Mouse (Mus musculus): ENCODE results near the gene Cwc22. TPM values are rescaled to one million over a fixed set of nuclear protein-coding genes. Genes with fewer than 3 reads are reported as not detected.

Gene Cwc22
- polyA plus RNA-seq, 1 experiment = 5.7 TPM

DNA sequence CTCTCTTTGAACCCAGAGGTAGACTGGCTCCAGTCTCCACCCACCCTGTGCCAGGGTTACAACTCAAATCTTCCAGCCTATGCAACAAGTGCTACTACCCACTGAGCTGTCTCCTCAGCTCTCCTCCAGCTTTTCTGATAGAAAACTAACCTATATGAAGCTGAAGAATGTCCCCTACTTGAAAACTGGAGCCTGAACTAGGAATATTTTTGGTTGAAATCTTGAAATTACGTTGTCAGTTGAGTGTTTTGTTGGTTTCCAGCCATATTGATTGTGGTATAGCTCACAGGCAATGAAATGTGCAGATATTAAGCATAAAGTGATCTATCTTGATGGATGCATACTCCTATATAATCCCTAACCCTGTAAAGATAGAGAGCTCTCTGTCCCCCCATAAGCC, 65.8 kb downstream of the Cwc22 start:
- TF ChIP-seq CTCF (conservative IDR thresholded peaks at IDR 0.05; ENCODE audit: insufficient read depth, insufficient read length, low read depth, low read length) (no peak), POLR2A (IDR thresholded peaks at IDR 0.05; ENCODE audit: low read depth, low read length) (no peak)
- Histone ChIP-seq H3K4me1 (ENCODE audit: control insufficient read depth, insufficient read depth, low read length) (no peaks in the 10 kb centered on the region), H3K36me3 (ENCODE audit: control insufficient read depth, insufficient read depth, low read length) (no peaks in the 10 kb centered on the region), H3K4me3 (ENCODE audit: insufficient read depth, low read depth, low read length) (no peak overlapping the region), H3K27me3 (replicated peaks; ENCODE audit: control insufficient read depth, insufficient read depth, low read length) (no peaks in the 10 kb centered on the region), H3K27ac (ENCODE audit: insufficient read depth, low read depth, low read length) (no peak overlapping the region)
- DNase-seq = no peak
- WGBS = 80% methylated on average over 1 of the region's 1 CpGs

- H3K27me3 ChIP-seq (replicated peaks; ENCODE audit: control insufficient read depth, insufficient read depth, low read length) = no peaks in the 10 kb centered on the region
- H3K4me1 ChIP-seq (ENCODE audit: control insufficient read depth, insufficient read depth, low read length) = no peaks in the 10 kb centered on the region
- H3K4me3 ChIP-seq (ENCODE audit: insufficient read depth, low read depth, low read length) = no peak overlapping the region
- no peak overlapping the region for H3K27ac ChIP-seq (ENCODE audit: insufficient read depth, low read depth, low read length)
- DNase-seq = no peak
- WGBS = 73% methylated on average over 5 of the region's 5 CpGs
- no peaks in the 10 kb centered on the region for H3K36me3 ChIP-seq (ENCODE audit: control insufficient read depth, insufficient read depth, low read length)
- TF ChIP-seq CTCF (conservative IDR thresholded peaks at IDR 0.05; ENCODE audit: insufficient read depth, insufficient read length, low read depth, low read length) (no peak), POLR2A (IDR thresholded peaks at IDR 0.05; ENCODE audit: low read depth, low read length) (no peak)
Measured at GRCm38 (mm10) chr2:77879736-77880135, 66.4 kb downstream of the Cwc22 start.

- Histone ChIP-seq H3K4me3 (ENCODE audit: insufficient read depth, low read depth, low read length) (no peak overlapping the region), H3K36me3 (ENCODE audit: control insufficient read depth, insufficient read depth, low read length) (no peaks in the 10 kb centered on the region), H3K27me3 (replicated peaks; ENCODE audit: control insufficient read depth, insufficient read depth, low read length) (no peaks in the 10 kb centered on the region), H3K27ac (ENCODE audit: insufficient read depth, low read depth, low read length) (no peak overlapping the region), H3K4me1 (ENCODE audit: control insufficient read depth, insufficient read depth, low read length) (no peaks in the 10 kb centered on the region)
- WGBS = 87% methylated on average over 10 of the region's 10 CpGs
- TF ChIP-seq POLR2A (IDR thresholded peaks at IDR 0.05; ENCODE audit: low read depth, low read length) (no peak), CTCF (conservative IDR thresholded peaks at IDR 0.05; ENCODE audit: insufficient read depth, insufficient read length, low read depth, low read length) (no peak)
- DNase-seq = no peak
Measured at GRCm38 (mm10) chr2:77877156-77877855, 68.9 kb downstream of the Cwc22 start.

GRCm38 (mm10) chr2:77876331-77876730, 69.8 kb downstream of the Cwc22 start:
- Histone ChIP-seq H3K4me3 (ENCODE audit: insufficient read depth, low read depth, low read length) (no peak overlapping the region), H3K36me3 (ENCODE audit: control insufficient read depth, insufficient read depth, low read length) (no peaks in the 10 kb centered on the region)
- 89% methylated on average over 6 of the region's 6 CpGs for WGBS

GRCm38 (mm10) chr2:77875516-77875915, 70.7 kb downstream of the Cwc22 start:
- H3K27me3 ChIP-seq (replicated peaks; ENCODE audit: control insufficient read depth, insufficient read depth, low read length) = no peaks in the 10 kb centered on the region
- H3K36me3 ChIP-seq (ENCODE audit: control insufficient read depth, insufficient read depth, low read length) = no peaks in the 10 kb centered on the region
- no peaks in the 10 kb centered on the region for H3K4me1 ChIP-seq (ENCODE audit: control insufficient read depth, insufficient read depth, low read length)
- H3K27ac ChIP-seq (ENCODE audit: insufficient read depth, low read depth, low read length) = no peak overlapping the region
- 94% methylated on average over 4 of the region's 4 CpGs for WGBS
- no peak for TF ChIP-seq POLR2A (IDR thresholded peaks at IDR 0.05; ENCODE audit: low read depth, low read length)
- no peak for TF ChIP-seq CTCF (conservative IDR thresholded peaks at IDR 0.05; ENCODE audit: insufficient read depth, insufficient read length, low read depth, low read length)
- H3K4me3 ChIP-seq (ENCODE audit: insufficient read depth, low read depth, low read length) = no peak overlapping the region
- DNase-seq = no peak

More at GRCm38 (mm10) chr2:77876331-77876730, 69.8 kb downstream of the Cwc22 start:
- H3K4me1 ChIP-seq (ENCODE audit: control insufficient read depth, insufficient read depth, low read length) = no peaks in the 10 kb centered on the region
- H3K27me3 ChIP-seq (replicated peaks; ENCODE audit: control insufficient read depth, insufficient read depth, low read length) = no peaks in the 10 kb centered on the region
- DNase-seq = no peak
- no peak overlapping the region for H3K27ac ChIP-seq (ENCODE audit: insufficient read depth, low read depth, low read length)
- TF ChIP-seq POLR2A (IDR thresholded peaks at IDR 0.05; ENCODE audit: low read depth, low read length) (no peak), CTCF (conservative IDR thresholded peaks at IDR 0.05; ENCODE audit: insufficient read depth, insufficient read length, low read depth, low read length) (no peak)

DNA sequence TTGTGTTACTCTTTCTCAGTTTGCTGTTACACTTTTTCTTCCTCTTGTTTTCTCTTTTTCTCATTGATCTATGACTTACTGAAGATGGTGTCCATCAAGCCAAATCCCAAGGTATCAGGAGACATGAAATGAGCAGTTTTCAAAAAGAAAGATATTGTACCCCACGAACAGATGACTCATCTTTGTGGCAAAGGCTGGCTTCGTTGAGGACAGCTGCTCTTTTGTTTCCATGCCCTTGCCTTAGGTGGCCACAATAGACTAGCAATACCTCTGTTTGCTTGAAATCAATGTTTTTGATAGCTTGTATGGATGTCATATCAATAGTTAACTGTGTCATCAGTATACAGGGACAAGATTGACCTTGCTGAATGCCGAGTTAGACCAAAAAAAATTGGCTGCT, 71.5 kb downstream of the Cwc22 start:
- no peak overlapping the region for H3K27ac ChIP-seq (ENCODE audit: insufficient read depth, low read depth, low read length)
- WGBS = 82% methylated on average over 3 of the region's 3 CpGs
- TF ChIP-seq POLR2A (IDR thresholded peaks at IDR 0.05; ENCODE audit: low read depth, low read length) = no peak
- no peak for TF ChIP-seq CTCF (conservative IDR thresholded peaks at IDR 0.05; ENCODE audit: insufficient read depth, insufficient read length, low read depth, low read length)
- H3K4me3 ChIP-seq (ENCODE audit: insufficient read depth, low read depth, low read length) = no peak overlapping the region
- no peak for DNase-seq
- H3K4me1 ChIP-seq (ENCODE audit: control insufficient read depth, insufficient read depth, low read length) = no peaks in the 10 kb centered on the region
- no peaks in the 10 kb centered on the region for H3K27me3 ChIP-seq (replicated peaks; ENCODE audit: control insufficient read depth, insufficient read depth, low read length)
- H3K36me3 ChIP-seq (ENCODE audit: control insufficient read depth, insufficient read depth, low read length) = no peaks in the 10 kb centered on the region

DNA sequence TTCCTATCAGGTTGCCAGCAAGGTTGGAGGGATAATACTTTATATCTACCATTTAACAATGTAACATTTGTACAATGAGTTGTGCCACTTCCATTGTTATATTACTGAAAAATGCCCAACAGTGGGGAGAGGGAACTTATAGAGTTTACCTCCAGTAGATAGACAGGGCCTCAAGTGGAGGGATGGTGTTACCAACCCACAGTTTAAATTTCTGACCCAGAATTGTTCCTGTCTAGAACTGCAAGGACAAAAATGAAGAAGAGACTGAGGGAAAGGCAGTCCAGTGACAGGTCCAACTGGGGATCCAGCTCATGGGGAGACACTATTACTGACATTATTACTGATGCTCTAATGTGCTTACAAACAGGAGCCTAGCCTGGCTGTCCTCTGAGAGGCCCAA, 72.4 kb downstream of the Cwc22 start:
- no peaks in the 10 kb centered on the region for H3K4me1 ChIP-seq (ENCODE audit: control insufficient read depth, insufficient read depth, low read length)
- H3K4me3 ChIP-seq (ENCODE audit: insufficient read depth, low read depth, low read length) = no peak overlapping the region
- no peaks in the 10 kb centered on the region for H3K27me3 ChIP-seq (replicated peaks; ENCODE audit: control insufficient read depth, insufficient read depth, low read length)
- no peaks in the 10 kb centered on the region for H3K36me3 ChIP-seq (ENCODE audit: control insufficient read depth, insufficient read depth, low read length)
- H3K27ac ChIP-seq (ENCODE audit: insufficient read depth, low read depth, low read length) = no peak overlapping the region
- no peak for DNase-seq
- TF ChIP-seq CTCF (conservative IDR thresholded peaks at IDR 0.05; ENCODE audit: insufficient read depth, insufficient read length, low read depth, low read length) = no peak
- no peak for TF ChIP-seq POLR2A (IDR thresholded peaks at IDR 0.05; ENCODE audit: low read depth, low read length)
